ENCODE assay signal across 23 mouse cellular contexts in the genomic region with DNA sequence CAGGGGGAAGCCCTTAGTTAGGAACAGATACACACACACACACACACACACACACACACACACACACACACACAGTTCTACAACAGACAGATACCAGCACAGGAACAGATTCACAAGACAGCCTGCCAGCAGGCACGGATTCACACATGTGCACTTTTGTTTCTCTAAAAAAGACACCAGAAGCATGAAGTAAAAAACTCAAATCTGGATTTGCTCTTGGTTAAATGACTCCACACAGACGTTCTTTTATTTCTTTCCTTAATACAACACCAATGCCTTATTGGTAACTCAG. TPM values are rescaled to one million over a fixed set of nuclear protein-coding genes. Genes with fewer than 3 reads are reported as not detected.
A peak's percentile ranks its signal among the peaks of the same experiment; 100 is the strongest.
DNase-seq lines count a peak whose midpoint lies in the region; ATAC-seq and TF ChIP-seq lines count a peak whose summit lies in the region.
"Had no signal": no experiment of that assay in that cellular context is flagged by ENCODE, and none has a peak within 500 bp of the region (broad histone marks: within the 10 kb centered on the region; RNA-seq: fewer than 3 reads in every experiment).

No protein-coding gene starts in this region.

- H3K4me3 ChIP-seq in liver, postnatal 0 days (ENCODE audit: low read depth, low read length), result no peak overlapping the region
- no peak overlapping the region for H3K4me3 ChIP-seq in liver, embryonic 12.5 days
- no peak overlapping the region for H3K4me3 ChIP-seq in midbrain, embryonic 14.5 days (replicated peaks; ENCODE audit: low read depth, low read length)
- H3K4me3 ChIP-seq: embryonic facial prominence, embryonic 15.5 days; forebrain, embryonic 12.5 days; hindbrain, embryonic 12.5 days; neural tube, embryonic 15.5 days had no signal

- no peak for TF ChIP-seq EP300 in liver, postnatal 0 days (IDR thresholded peaks at IDR 0.05; ENCODE audit: low read depth)

- no peaks in the 10 kb centered on the region for H3K36me3 ChIP-seq in liver, postnatal 0 days (replicated peaks; ENCODE audit: insufficient read depth, low read length)
- H3K36me3 ChIP-seq in liver, embryonic 12.5 days, result 0 out of 2 replicates have a peak, but pooled peaks cover 2% of the 10 kb centered on the region
- no peaks in the 10 kb centered on the region for H3K36me3 ChIP-seq in midbrain, embryonic 14.5 days (ENCODE audit: control insufficient read depth, insufficient read depth, low read length)
- H3K36me3 ChIP-seq: embryonic facial prominence, embryonic 15.5 days; forebrain, embryonic 12.5 days; hindbrain, embryonic 12.5 days; neural tube, embryonic 15.5 days had no signal

- DNase-seq in frontal cortex, postnatal 14 days (ENCODE audit: low spot score in 2 of 2), result no peak
- no peak for DNase-seq in liver, postnatal 0 days
- peak; percentile 6 for DNase-seq in brain, embryonic 14.5 days (ENCODE audit: low read depth)
- peak; percentile 51 to 62 for DNase-seq in layer of hippocampus, postnatal 10 days (ENCODE audit: low spot score in 2 of 2)
- DNase-seq in midbrain, embryonic 14.5 days, result no peak
- no peak for DNase-seq in natural killer cell, adult 2 months (ENCODE audit: low spot score in 2 of 2)
- DNase-seq: B cell, adult 2 months; cerebellum, adult 11 months; cerebellum, postnatal 14 days; embryo, embryonic 11 days; kidney, adult 8-10 months; kidney, postnatal 25 days; spleen, adult 18-20 months; thymus, adult 2 months had no signal

- peak; percentile 52; the same call in 1 of the 2 replicates for ATAC-seq in frontal cortex, adult (ENCODE audit: low TSS enrichment)
- no peak for ATAC-seq in liver, postnatal 0 days
- no peak for ATAC-seq in liver, embryonic 12.5 days
- no peak for ATAC-seq in midbrain, embryonic 14.5 days (ENCODE audit: low FRiP score, low TSS enrichment)
- ATAC-seq: inflammation-experienced regulatory T-cells, adult 6 months had no signal

- TF ChIP-seq CTCF in liver, postnatal 0 days (IDR thresholded peaks at IDR 0.05; ENCODE audit: low read depth), result no peak
- no peak for TF ChIP-seq CTCF in brain, embryonic 14.5 days (IDR thresholded peaks at IDR 0.05; ENCODE audit: borderline replicate concordance, extremely low read depth, insufficient read depth, insufficient read length)

- H3K4me1 ChIP-seq in liver, postnatal 0 days (ENCODE audit: insufficient read depth), result peaks cover 26% of the 10 kb centered on the region
- H3K4me1 ChIP-seq in liver, embryonic 12.5 days, result peaks cover 24% of the 10 kb centered on the region
- no peaks in the 10 kb centered on the region for H3K4me1 ChIP-seq in midbrain, embryonic 14.5 days (ENCODE audit: control insufficient read depth, insufficient read depth, low read length)

- TF ChIP-seq POLR2A in brain, embryonic 14.5 days (IDR thresholded peaks at IDR 0.05; ENCODE audit: borderline replicate concordance, extremely low read depth, insufficient read depth, insufficient read length, poor library complexity, severe bottlenecking), result no peak

- WGBS in liver, postnatal 0 days (ENCODE audit: insufficient replicate concordance), result 49% methylated on average over 2 of the region's 2 CpGs
- WGBS in liver, embryonic 12.5 days (ENCODE audit: insufficient replicate concordance), result 73% methylated on average over 2 of the region's 2 CpGs
- WGBS in midbrain, embryonic 14.5 days, result 90% methylated on average over 2 of the region's 2 CpGs

- H3K9ac ChIP-seq in liver, postnatal 0 days (replicated peaks), result no peak overlapping the region
- H3K9ac ChIP-seq in liver, embryonic 12.5 days, result no peak overlapping the region
- no peak overlapping the region for H3K9ac ChIP-seq in midbrain, embryonic 14.5 days (replicated peaks; ENCODE audit: low read length)
- H3K9ac ChIP-seq: embryonic facial prominence, embryonic 15.5 days; forebrain, embryonic 12.5 days; hindbrain, embryonic 12.5 days; neural tube, embryonic 15.5 days had no signal

- peak overlapping the region; percentile 51 for H3K4me2 ChIP-seq in liver, postnatal 0 days (ENCODE audit: low read depth, low read length)
- H3K4me2 ChIP-seq in liver, embryonic 12.5 days, result no peak overlapping the region
- H3K4me2 ChIP-seq in midbrain, embryonic 14.5 days (ENCODE audit: low read length), result no peak overlapping the region
- H3K4me2 ChIP-seq: embryonic facial prominence, embryonic 15.5 days; forebrain, embryonic 12.5 days; hindbrain, embryonic 12.5 days; midbrain, embryonic 11.5 days; neural tube, embryonic 15.5 days had no signal

- H3K9me3 ChIP-seq in liver, postnatal 0 days (ENCODE audit: low read length), result no peaks in the 10 kb centered on the region
- no peaks in the 10 kb centered on the region for H3K9me3 ChIP-seq in liver, embryonic 12.5 days (replicated peaks)
- no peaks in the 10 kb centered on the region for H3K9me3 ChIP-seq in midbrain, embryonic 14.5 days (ENCODE audit: control insufficient read depth, low read length)
- H3K9me3 ChIP-seq: embryonic facial prominence, embryonic 15.5 days; forebrain, embryonic 12.5 days; hindbrain, embryonic 12.5 days; neural tube, embryonic 15.5 days had no signal

- peak overlapping the region; percentile 71 for H3K27ac ChIP-seq in liver, postnatal 0 days (ENCODE audit: low read depth)
- H3K27ac ChIP-seq in liver, embryonic 12.5 days, result no peak overlapping the region
- no peak overlapping the region for H3K27ac ChIP-seq in midbrain, embryonic 14.5 days (replicated peaks; ENCODE audit: low read depth, low read length)
- H3K27ac ChIP-seq: embryonic facial prominence, embryonic 15.5 days; forebrain, embryonic 12.5 days; hindbrain, embryonic 12.5 days; macrophage; neural tube, embryonic 15.5 days had no signal

- H3K27me3 ChIP-seq in liver, postnatal 0 days (ENCODE audit: insufficient read depth, low read length), result no peaks in the 10 kb centered on the region
- H3K27me3 ChIP-seq in liver, embryonic 12.5 days (replicated peaks), result no peaks in the 10 kb centered on the region
- H3K27me3 ChIP-seq in midbrain, embryonic 14.5 days (ENCODE audit: control insufficient read depth, insufficient read depth, low read length), result no peaks in the 10 kb centered on the region
- H3K27me3 ChIP-seq: embryonic facial prominence, embryonic 15.5 days; forebrain, embryonic 12.5 days; hindbrain, embryonic 12.5 days; neural tube, embryonic 15.5 days had no signal

RNA-seq across cellular contexts. Expression of a gene that starts 7.6 kb away (rescaled TPM):
- polyA plus RNA-seq in liver, postnatal 0 days (2015; fragmentation: Nextera tagmentation; extraction: Ambion mirVana), result 59.7 and 67.5 TPM in 2 replicates
- polyA plus RNA-seq in liver, embryonic 12.5 days (2016; fragmentation: Nextera tagmentation; extraction: Ambion mirVana), result 38.9 and 41.9 TPM in 2 replicates
- polyA plus RNA-seq in brain, embryonic 14.5 days (2012; rRNA removed), result 35.0 and 53.3 TPM in 2 replicates
- 100 to 1,000 TPM; 165 to 176 TPM for total RNA-seq in layer of hippocampus, postnatal 10 days (2021)
- polyA plus RNA-seq in midbrain, embryonic 14.5 days (2014; fragmentation: Nextera tagmentation; extraction: Ambion mirVana), result 103 and 131 TPM in 2 replicates

RNA-seq across cellular contexts. Expression of a gene that starts 26.1 kb away (rescaled TPM):
- polyA plus RNA-seq in liver, postnatal 0 days (2015; fragmentation: Nextera tagmentation; extraction: Ambion mirVana), result 756 and 780 TPM in 2 replicates
- 538 and 572 TPM in 2 replicates for polyA plus RNA-seq in liver, embryonic 12.5 days (2016; fragmentation: Nextera tagmentation; extraction: Ambion mirVana)
- 446 and 566 TPM in 2 replicates for polyA plus RNA-seq in brain, embryonic 14.5 days (2012; rRNA removed)
- 100 to 1,000 TPM; 306 to 341 TPM for total RNA-seq in layer of hippocampus, postnatal 10 days (2021)
- 778 and 998 TPM in 2 replicates for polyA plus RNA-seq in midbrain, embryonic 14.5 days (2014; fragmentation: Nextera tagmentation; extraction: Ambion mirVana)

Comparison
In these comparisons a context has a peak if more than half of its experiments do, and no peak if none do; other contexts are left out.
1. DNase-seq: peak in brain, embryonic 14.5 days (single experiment) and layer of hippocampus, postnatal 10 days (2 of 2); none in frontal cortex, postnatal 14 days (0 of 2), liver, postnatal 0 days (single experiment), midbrain, embryonic 14.5 days (single experiment) and natural killer cell, adult 2 months (0 of 2).